Mouse (Mus musculus) urinary bladder, adult 2 months (tissue): ENCODE data around the gene Carm1. TPM values are rescaled to one million over a fixed set of nuclear protein-coding genes. Genes with fewer than 3 reads are reported as not detected.

Source experiments
- DNase-seq: peaks from one replicate; pipeline ENCODE4 v3.0.0; 2022; ENCODE audit warnings: low spot score
- polyA plus RNA-seq: library from polyadenylated mRNA; depleted of rRNA; stranded (reverse); fragments of >200 nt; gene quantifications from 2 replicates; pipeline ENCODE4 v1.2.3, GENCODE M21; 2012; rRNA removed

The Carm1 gene
- polyA plus RNA-seq, 1 experiment, result 36.1 TPM

DNA sequence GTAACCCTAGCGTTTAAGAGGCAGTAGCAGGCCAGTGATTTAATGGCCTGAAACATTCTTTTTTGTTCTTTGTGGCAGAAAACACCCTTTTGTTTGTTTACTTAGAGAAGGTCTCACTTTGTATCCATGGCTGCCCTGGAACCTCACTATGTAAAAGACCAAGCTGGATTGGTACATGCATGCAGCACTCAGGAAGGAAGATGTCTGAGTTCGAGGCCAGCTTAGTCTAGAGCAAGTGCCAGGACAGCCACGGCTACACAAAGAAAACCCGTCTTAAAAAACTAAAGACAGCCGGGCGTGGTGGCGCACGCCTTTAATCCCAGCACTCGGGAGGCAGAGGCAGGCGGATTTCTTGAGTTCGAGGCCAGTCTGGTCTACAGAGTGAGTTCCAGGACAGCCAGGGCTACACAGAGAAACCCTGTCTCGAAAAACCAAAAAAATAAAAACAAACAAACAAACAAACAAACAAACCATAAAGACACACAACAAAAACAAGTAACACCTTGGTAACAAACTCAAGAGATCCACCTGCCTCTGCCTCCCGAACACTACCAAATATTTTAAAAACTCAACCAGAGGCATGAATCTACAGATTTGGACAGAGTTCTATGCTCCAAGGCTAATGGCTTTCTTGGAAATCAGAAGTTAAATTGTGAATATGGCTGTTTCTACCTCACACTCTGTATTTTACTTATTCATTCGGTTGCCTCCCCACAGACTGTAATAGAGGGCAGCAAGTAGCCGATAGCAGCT lies 68.3 kb downstream of the Carm1 start:
- no peak for DNase-seq

- DNase-seq, result peak; percentile 98
Observed at GRCm38 (mm10) chr9:21615617-21616231, 69.0 kb downstream of the Carm1 start, which contains the start of gene Smarca4. Gene Smarca4, plus strand, starts transcription at chr9:21616169.

DNA sequence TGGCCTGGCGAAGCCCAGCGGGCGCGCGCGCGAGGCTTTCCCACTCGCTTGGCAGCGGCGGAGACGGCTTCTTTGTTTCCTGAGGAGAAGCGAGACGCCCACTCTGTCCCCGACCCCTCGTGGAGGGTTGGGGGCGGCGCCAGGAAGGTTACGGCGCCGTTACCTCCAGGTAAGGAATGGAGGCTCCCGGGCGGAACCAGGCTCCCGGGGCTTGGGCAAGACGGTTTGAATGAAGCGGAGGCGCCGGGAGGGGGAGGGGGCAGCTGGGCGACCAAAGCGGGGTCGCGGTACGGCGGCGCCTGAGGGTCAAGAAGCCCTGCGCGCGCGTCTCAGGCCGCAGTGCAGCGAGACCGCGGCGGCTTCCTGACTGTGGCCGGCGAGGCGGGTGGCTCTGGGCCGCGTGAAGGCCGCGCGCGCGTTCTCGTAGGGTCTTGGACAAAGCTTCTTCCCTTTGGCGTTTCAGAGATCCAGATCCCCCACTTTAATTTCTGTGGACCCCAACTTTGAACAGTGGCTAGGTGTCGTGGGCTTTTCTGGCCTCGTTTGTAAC lies 69.6 kb downstream of the Carm1 start:
- DNase-seq, result peak; percentile 82

DNA sequence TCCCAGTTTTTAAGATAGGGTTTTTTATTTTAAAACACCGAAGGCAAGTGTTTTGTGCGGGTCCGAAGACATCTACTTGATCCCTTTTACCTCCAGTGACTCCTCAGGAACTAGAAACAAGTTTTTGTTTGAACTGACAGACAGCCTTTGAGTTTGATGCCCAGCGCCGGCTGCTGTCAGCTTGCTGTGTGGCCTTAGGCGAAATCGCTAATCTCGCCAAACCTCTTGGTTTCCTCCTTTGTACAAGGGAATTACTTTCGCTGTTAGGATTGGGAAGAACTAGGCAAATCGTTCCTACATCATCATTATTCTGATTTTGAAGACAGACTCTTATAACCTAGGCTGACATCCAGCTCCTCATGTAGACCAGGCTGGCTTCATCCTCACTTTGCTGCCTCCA lies 70.4 kb downstream of the Carm1 start:
- DNase-seq, result no peak

- no peak for DNase-seq
Observed at GRCm38 (mm10) chr9:21620229-21620628, 73.5 kb downstream of the Carm1 start.

- DNase-seq, result no peak
Observed at GRCm38 (mm10) chr9:21622676-21623075, 76.0 kb downstream of the Carm1 start.

GRCm38 (mm10) chr9:21625342-21626339 lies 78.9 kb downstream of the Carm1 start:
- DNase-seq, result no peak

GRCm38 (mm10) chr9:21626571-21626970 lies 79.9 kb downstream of the Carm1 start:
- no peak for DNase-seq

DNA sequence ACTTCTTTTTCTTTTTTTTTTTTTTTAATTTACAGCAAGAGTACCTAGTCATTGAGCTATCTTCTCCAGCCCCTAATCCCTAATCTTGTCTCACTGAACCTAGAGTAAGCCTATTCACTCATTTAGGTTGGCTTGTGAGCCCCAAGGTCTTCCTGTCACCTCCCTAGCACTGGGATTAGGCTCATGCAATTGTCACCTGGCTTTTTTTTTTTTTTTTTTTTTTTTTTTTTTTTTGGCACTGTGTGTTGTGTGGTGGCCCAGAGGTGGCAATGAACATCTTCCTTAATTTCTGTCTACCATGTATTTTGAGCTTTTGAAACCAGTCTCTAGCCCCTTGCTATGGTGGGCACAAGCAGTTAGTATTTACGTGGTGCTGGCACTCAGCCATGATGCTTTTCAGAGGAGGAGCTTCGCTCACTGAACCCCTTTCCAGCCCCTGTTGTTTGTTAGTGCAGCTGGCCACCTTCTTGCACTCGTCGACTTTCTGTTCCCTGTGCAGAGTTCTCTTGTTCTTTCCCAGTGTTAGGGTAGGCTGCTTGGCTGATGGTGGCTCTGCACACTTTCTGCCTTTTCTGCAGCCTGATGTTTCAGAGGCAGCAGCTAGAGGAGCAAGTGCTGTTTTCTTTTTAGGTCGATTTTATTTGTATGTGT lies 80.6 kb downstream of the Carm1 start:
- no peak for DNase-seq

GRCm38 (mm10) chr9:21630673-21631072 lies 84.0 kb downstream of the Carm1 start:
- no peak for DNase-seq

- DNase-seq, result no peak
Observed at GRCm38 (mm10) chr9:21633106-21633505, 86.4 kb downstream of the Carm1 start.

DNA sequence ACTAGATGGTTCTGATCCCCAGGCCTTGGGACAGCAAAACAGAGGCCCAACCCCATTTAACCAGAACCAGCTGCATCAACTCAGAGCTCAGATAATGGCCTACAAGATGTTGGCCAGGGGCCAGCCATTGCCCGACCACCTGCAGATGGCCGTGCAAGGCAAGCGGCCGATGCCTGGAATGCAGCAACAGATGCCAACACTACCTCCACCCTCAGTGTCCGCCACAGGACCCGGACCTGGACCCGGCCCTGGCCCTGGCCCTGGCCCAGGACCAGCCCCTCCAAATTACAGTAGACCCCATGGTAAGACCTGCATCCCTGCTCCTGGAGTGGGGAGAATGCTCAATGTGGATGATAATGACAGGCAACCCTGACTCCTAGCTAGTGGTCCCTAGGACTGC lies 88.9 kb downstream of the Carm1 start:
- no peak for DNase-seq

GRCm38 (mm10) chr9:21639031-21639430 lies 92.3 kb downstream of the Carm1 start:
- no peak for DNase-seq

Other genes starting within 250 kb of the Carm1 start
- gene Ap1m2, start 234.6 kb upstream of the Carm1 start, polyA plus RNA-seq, result 40.7 and 46.5 TPM in 2 replicates
- 136 and 143 TPM in 2 replicates for gene Slc44a2, start 226.2 kb upstream of the Carm1 start, polyA plus RNA-seq
- gene Ilf3, start 179.0 kb upstream of the Carm1 start, polyA plus RNA-seq, result 43.9 and 48.5 TPM in 2 replicates
- gene Qtrt1, start 135.1 kb upstream of the Carm1 start, polyA plus RNA-seq, result 32.2 and 38.8 TPM in 2 replicates
- 76.4 and 91.4 TPM in 2 replicates for gene Dnm2, start 122.0 kb upstream of the Carm1 start, polyA plus RNA-seq
- gene Tmed1, start 36.6 kb upstream of the Carm1 start, polyA plus RNA-seq, result 32.2 and 36.4 TPM in 2 replicates
- 5.5 and 5.7 TPM in 2 replicates for gene AB124611, start 20.7 kb upstream of the Carm1 start, polyA plus RNA-seq
- gene Timm29, start 45.8 kb downstream of the Carm1 start, polyA plus RNA-seq, result 30.5 and 32.5 TPM in 2 replicates
- gene Yipf2, start 45.9 kb downstream of the Carm1 start, polyA plus RNA-seq, result 29.9 and 33.8 TPM in 2 replicates
- 56.6 and 63.0 TPM in 2 replicates for gene Smarca4, start 69.3 kb downstream of the Carm1 start, polyA plus RNA-seq
- 29.2 and 35.7 TPM in 2 replicates for gene Ldlr, start 176.6 kb downstream of the Carm1 start, polyA plus RNA-seq
- 2.4 and 3.0 TPM in 2 replicates for gene Spc24, start 213.4 kb downstream of the Carm1 start, polyA plus RNA-seq